Mouse (Mus musculus): ENCODE results near the gene Rassf7.

DNA sequence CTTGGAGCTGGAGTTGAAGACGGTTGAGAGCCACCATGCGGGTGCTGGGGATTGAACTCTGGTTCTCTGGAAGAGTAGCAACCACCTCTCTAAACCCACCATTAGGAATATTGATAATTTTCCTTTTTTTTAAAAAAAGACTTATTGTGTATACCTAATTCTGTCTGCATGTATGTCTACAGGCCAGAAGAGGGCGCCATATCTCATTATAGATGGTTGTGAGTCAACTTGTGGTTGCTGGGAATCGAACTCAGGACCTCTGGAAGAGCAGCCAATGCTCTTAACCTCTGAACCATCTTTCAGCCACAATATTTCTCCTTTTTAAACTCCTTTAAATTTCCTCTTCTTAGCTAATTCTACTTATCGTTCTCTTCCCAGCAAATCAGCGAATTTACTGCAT, 10.9 kb downstream of the Rassf7 start:
- TF ChIP-seq CTCF (conservative IDR thresholded peaks at IDR 0.05 in 1 of 2, IDR thresholded peaks at IDR 0.05 in 1 of 2; ENCODE audit: low read depth in 2 of 2, low read length in 2 of 2) (no peak), ZNF384 (IDR thresholded peaks at IDR 0.05; ENCODE audit: low read depth, low read length) (no peak), USF1 (IDR thresholded peaks at IDR 0.05; ENCODE audit: low read depth, low read length) (no peak), ZMIZ1 (IDR thresholded peaks at IDR 0.05; ENCODE audit: low read depth, low read length) (no peak), NRF1 (IDR thresholded peaks at IDR 0.05; ENCODE audit: low read depth, low read length) (no peak), SIN3A (IDR thresholded peaks at IDR 0.05; ENCODE audit: low read length) (no peak), ETS1 (conservative IDR thresholded peaks at IDR 0.05; ENCODE audit: low read depth, low read length) (no peak), POLR2A (IDR thresholded peaks at IDR 0.05; ENCODE audit: low read depth, low read length) (no peak), BHLHE40 (IDR thresholded peaks at IDR 0.05; ENCODE audit: low read depth, low read length) (no peak), MAFK (IDR thresholded peaks at IDR 0.05; ENCODE audit: insufficient replicate concordance, low read length) (no peak), MAZ (IDR thresholded peaks at IDR 0.05; ENCODE audit: low read depth, low read length) (no peak), CHD2 (IDR thresholded peaks at IDR 0.05; ENCODE audit: low read length) (no peak), E2F4 (IDR thresholded peaks at IDR 0.05; ENCODE audit: insufficient replicate concordance, low read depth, low read length) (no peak), MEF2A (IDR thresholded peaks at IDR 0.05; ENCODE audit: borderline replicate concordance, low read depth, low read length) (no peak)

All from CH12.LX (cell line).